Mouse (Mus musculus) lung, postnatal 25 days (tissue): ENCODE data around the gene Vps9d1.
"Not testable (repeated sequence)": the region's sequence is repeated elsewhere in the genome, so short reads cannot be mapped to it uniquely, and the experiment has no call there.

Experiments used
- DNase-seq: peaks from one replicate; pipeline ENCODE4 v3.0.0; 2022; ENCODE audit warnings: low spot score

Vps9d1 gene

GRCm38 (mm10) chr8:123213118-123213772 is 40.9 kb downstream of the Vps9d1 start:
- no peak for DNase-seq

GRCm38 (mm10) chr8:123212321-123213117 is 41.6 kb downstream of the Vps9d1 start, which contains the start of the genes Chmp1a and Spata33:
Gene Chmp1a (minus strand): TSS chr8:123212763.
Gene Spata33 (plus strand): TSS chr8:123212832.
- peak; percentile 90 for DNase-seq

- DNase-seq = no peak
Measured at GRCm38 (mm10) chr8:123211876-123212275, 42.3 kb downstream of the Vps9d1 start.

- DNase-seq = no peak
Measured at GRCm38 (mm10) chr8:123203571-123203970, 50.6 kb downstream of the Vps9d1 start.

- DNase-seq = peak; percentile 63
Measured at GRCm38 (mm10) chr8:123202288-123202687, 51.9 kb downstream of the Vps9d1 start.

- no peak for DNase-seq
Measured at GRCm38 (mm10) chr8:123199864-123200263, 54.3 kb downstream of the Vps9d1 start.

GRCm38 (mm10) chr8:123197016-123197415 is 57.1 kb downstream of the Vps9d1 start:
- not testable (repeated sequence) for DNase-seq

GRCm38 (mm10) chr8:123193771-123194170 is 60.4 kb downstream of the Vps9d1 start:
- DNase-seq = no peak
